Mouse (Mus musculus) gastrocnemius, adult 2 months (tissue): ENCODE measurements around the gene Spaca1. TPM values are rescaled to one million over a fixed set of nuclear protein-coding genes. Genes with fewer than 3 reads are reported as not detected.
"Not testable (repeated sequence)": the region's sequence is repeated elsewhere in the genome, so short reads cannot be mapped to it uniquely, and the experiment has no call there.

Experiments
- DNase-seq: peaks from one replicate; pipeline ENCODE4 v3.0.0; 2022
- H3K27ac ChIP-seq: fragments of 200-600 bp; 2 replicates; pipeline ENCODE4 v1.8.1; 2022; ENCODE audit warnings: mild to moderate bottlenecking
- H3K4me3 ChIP-seq: fragments of 200-600 bp; 2 replicates; pipeline ENCODE4 v1.8.1; 2022; ENCODE audit warnings: mild to moderate bottlenecking, moderate library complexity
- CTCF ChIP-seq: fragments of 200-600 bp; IDR thresholded peaks from 2 replicates; pipeline ENCODE4 v1.8.1; 2022; ENCODE audit warnings: antibody characterized with exemption, mild to moderate bottlenecking, moderate library complexity
- intact Hi-C: fragments of 180-260 bp; cut with DNase I; formaldehyde crosslinking; loops from one replicate; pipeline ENCODE4 v1.15.1; 2025
- long read RNA-seq, 2 experiments: library from polyadenylated mRNA; stranded (forward); transcript quantifications; one replicate each; pipeline ENCODE4 v2.0.0; 2021
- total RNA-seq, 2 experiments: library from RNA; stranded (reverse); gene quantifications; 2 replicates each; pipeline ENCODE4 v1.2.3; 2021

Spaca1 gene
- not detected for total RNA-seq
- long read RNA-seq, experiment 1: 0 reads
- long read RNA-seq, experiment 2: 0 reads

- intact Hi-C loops: no loop called here
- H3K4me3 ChIP-seq: peak within 1 kb of the TSS; percentile 36
- no peak within 1 kb of the TSS for H3K27ac ChIP-seq
- DNase-seq: no peak
- no peak for TF ChIP-seq CTCF
Measured at GRCm38 (mm10) chr4:34049571-34050255, at the start of gene Spaca1. Gene Spaca1 (minus strand): TSS chr4:34050191.

- intact Hi-C loops, DNase-seq, H3K27ac ChIP-seq, H3K4me3 ChIP-seq: not testable (repeated sequence)
Measured at GRCm38 (mm10) chr4:34087286-34087685, 37.3 kb upstream of the Spaca1 start.

- intact Hi-C loops: no loop called here
- TF ChIP-seq CTCF: no peak
Measured at GRCm38 (mm10) chr4:34081064-34081463, 31.1 kb upstream of the Spaca1 start.

GRCm38 (mm10) chr4:34069002-34069401 is 19.0 kb upstream of the Spaca1 start:
- no peak for DNase-seq
- Histone ChIP-seq H3K4me3 (no peak overlapping the region), H3K27ac (no peak overlapping the region)
- intact Hi-C loops: no loop called here
- no peak for TF ChIP-seq CTCF

More at GRCm38 (mm10) chr4:34081064-34081463, 31.1 kb upstream of the Spaca1 start:
- Histone ChIP-seq H3K4me3 (no peak overlapping the region), H3K27ac (no peak overlapping the region)
- DNase-seq: no peak

- H3K27ac ChIP-seq: no peak overlapping the region
- no peak for TF ChIP-seq CTCF
- DNase-seq: no peak
- intact Hi-C loops: no loop called here
- H3K4me3 ChIP-seq: no peak overlapping the region
Measured at GRCm38 (mm10) chr4:34058320-34058719, 8.3 kb upstream of the Spaca1 start.

- intact Hi-C loops: no loop called here
- no peak for DNase-seq
- H3K27ac ChIP-seq: no peak overlapping the region
- H3K4me3 ChIP-seq: no peak overlapping the region
- TF ChIP-seq CTCF: no peak
Measured at GRCm38 (mm10) chr4:34026771-34027170, 23.2 kb downstream of the Spaca1 start.

GRCm38 (mm10) chr4:34021456-34021855 is 28.5 kb downstream of the Spaca1 start:
- intact Hi-C loops: no loop called here
- Histone ChIP-seq H3K27ac (no peak overlapping the region), H3K4me3 (no peak overlapping the region)
- no peak for TF ChIP-seq CTCF
- no peak for DNase-seq

- no peak for DNase-seq
- no peak for TF ChIP-seq CTCF
- intact Hi-C loops: no loop called here
Measured at GRCm38 (mm10) chr4:33996382-33996781, 53.6 kb downstream of the Spaca1 start.

GRCm38 (mm10) chr4:33992687-33993086 is 57.3 kb downstream of the Spaca1 start:
- no peak for DNase-seq
- Histone ChIP-seq H3K4me3 (no peak overlapping the region), H3K27ac (no peak overlapping the region)
- intact Hi-C loops: no loop called here
- TF ChIP-seq CTCF: no peak

More at GRCm38 (mm10) chr4:33996382-33996781, 53.6 kb downstream of the Spaca1 start:
- Histone ChIP-seq H3K27ac (no peak overlapping the region), H3K4me3 (no peak overlapping the region)

- no peak for TF ChIP-seq CTCF
- Histone ChIP-seq H3K27ac (no peak overlapping the region), H3K4me3 (no peak overlapping the region)
- no peak for DNase-seq
- intact Hi-C loops: no loop called here
Measured at GRCm38 (mm10) chr4:33988466-33989089, 61.4 kb downstream of the Spaca1 start.

Other genes with a start within 250 kb of the Spaca1 start
- under 1 TPM; 0.28 to 0.50 TPM for gene Cnr1, start 125.6 kb downstream of the Spaca1 start, total RNA-seq